Mouse (Mus musculus) thymus, postnatal 14 days (tissue): ENCODE measurements around the gene Tmem204.
"Not testable (repeated sequence)": the region's sequence is repeated elsewhere in the genome, so short reads cannot be mapped to it uniquely, and the experiment has no call there.

Experiments used
- DNase-seq: peaks from one replicate; pipeline ENCODE4 v3.0.0; 2021

Tmem204 gene

DNA sequence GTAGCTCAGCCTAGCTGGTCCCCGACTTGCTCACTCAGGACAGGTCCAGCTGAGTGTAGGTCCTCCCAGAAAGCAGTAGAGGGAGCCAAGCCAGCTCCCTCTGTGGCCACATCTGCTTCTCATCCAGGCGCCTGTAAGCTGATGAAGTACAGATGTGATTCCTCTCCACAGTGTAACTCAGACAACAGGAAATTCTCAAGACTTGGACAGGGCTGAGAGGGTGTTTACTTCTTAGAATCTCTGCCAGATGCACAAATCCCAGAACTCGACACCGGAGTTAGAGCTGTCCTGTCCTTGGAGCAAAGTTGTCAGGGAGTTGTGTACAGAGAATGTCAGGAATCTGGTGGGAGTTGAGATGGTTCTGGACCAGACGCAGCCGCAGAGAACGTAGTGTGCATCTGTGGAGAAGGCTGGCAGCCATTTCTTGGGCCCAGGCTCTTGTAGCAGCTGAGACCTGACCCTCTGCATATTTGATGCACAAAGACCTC, at the start of gene Tmem204:
Gene Tmem204, minus strand, starts transcription at position 148 of the 488 bp plus-strand sequence.
- no peak for DNase-seq

DNA sequence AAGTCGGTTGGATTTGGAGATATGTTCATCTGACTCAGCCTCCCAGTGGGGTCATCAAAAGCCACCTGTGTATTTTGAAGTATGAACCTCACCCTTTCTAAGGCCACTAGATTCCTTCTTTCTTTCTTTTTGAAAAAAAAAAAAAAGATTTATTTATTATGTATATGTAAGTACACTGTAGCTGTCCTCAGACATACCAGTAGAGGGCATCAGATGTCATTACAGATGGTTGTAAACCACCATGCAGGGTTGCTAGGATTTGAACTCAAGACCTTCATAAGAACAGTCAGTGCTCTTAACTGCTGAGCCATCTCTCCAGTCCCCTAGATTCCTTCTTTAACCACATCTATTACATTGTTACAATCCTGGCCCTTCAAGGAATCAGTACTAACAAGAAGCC, 46.7 kb upstream of the Tmem204 start:
- DNase-seq: no peak

DNA sequence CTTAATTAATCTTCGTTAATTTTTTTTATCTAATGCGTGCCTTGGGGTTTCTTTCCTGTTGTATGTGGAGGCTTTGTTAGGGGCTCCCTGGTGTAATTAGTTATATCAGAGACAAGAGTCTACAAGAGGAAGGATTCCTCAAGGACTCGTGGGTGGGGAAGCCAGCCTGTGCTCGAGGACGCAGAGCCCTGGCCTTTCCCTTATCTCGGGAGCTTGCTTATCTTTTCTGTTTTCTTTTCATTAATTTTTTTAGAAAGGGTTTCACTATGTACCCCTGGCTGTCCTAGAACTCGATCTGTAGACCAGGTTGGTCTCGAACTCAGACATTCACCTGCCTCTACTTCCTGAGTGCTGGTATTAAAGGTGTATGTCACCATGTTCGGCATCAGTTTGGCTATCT, 44.3 kb upstream of the Tmem204 start:
- DNase-seq: no peak

DNA sequence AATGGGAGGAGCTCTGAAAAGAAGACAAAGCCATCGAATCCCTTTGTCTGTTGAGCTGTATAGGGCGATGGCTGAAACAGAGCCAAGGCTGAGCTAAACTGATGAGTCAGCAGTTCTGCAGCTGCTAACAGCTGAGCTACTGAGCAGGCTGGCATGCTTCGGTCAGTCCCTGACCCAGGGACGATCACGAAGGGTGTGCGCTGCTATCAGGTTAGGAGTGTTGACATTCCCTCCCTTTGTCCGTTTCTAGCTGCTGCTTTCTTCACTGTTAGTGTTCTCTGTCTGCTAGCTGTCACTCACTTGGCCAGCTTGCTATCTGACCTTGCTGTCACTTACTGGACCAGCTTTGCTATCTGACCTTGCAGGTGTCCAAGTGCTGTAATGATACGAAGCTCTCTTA, 43.7 kb upstream of the Tmem204 start:
- DNase-seq: no peak

DNA sequence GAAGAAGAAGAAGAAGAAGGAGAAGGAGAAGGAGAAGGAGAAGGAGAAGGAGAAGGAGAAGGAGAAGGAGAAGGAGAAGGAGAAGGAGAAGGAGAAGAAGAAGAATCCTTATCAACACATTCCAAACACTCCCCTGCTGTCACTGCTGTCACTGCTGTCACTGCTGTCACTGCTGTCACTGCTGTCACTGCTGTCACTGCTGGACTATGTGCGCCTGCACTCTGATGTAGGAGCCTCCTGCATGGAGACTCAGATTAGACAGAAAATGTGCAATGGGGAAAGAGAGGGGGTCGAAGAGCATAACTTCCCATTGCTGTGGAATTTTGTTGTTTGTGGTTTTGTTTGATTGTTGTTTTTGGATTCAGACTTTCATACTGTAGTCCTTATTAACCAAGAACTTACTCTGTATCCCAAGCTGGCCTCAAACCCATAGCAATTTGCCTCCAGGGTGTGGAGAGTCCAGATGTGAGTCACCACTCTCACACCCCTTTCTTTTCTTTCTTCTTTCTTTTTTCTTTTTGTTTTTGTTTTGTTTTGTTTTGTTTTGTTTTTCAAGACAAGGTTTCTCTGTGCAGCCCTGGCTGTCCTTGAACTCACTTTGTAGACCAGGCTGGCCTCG, 42.2 kb upstream of the Tmem204 start:
- DNase-seq: not testable (repeated sequence)

DNA sequence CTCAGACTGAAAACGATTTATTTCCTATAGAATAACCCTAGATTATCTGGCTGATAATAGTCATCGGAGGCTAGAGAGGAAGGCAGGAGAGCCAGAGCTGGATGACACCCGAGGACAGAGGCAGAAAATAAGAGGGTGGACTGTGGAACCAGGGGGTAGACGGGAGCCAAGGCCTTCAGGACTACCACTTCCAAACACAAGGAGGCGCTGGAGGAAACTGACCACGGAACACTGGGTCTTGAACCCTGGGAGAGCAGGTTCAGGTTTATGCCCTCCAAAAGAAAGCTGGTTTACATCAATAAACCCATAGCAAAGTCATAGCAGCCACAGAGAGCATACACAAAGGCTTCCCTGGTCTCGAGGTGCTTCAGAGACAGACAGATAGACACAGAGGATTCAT, 40.6 kb upstream of the Tmem204 start:
- peak; percentile 53 for DNase-seq

DNA sequence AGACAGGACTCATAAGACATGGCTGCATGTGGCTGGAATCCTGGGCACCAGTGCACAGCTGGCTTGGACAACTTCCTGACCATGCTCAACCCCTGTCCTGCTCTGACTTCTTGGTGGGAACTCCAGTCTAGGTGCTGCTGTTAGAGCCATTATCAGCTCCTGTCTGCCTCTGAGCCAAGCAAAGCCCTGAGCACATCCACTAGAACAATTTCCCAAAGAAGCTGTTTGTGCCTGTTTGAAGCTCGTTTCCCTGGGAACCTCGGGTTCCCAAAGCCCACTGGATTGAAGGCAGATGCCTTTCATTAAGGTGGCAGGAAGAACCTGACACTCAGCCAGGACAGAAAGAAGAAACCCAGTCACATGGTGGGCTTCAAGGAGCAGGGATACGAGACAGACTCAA, 37.0 kb upstream of the Tmem204 start, which contains the start of gene Ptx4:
Gene Ptx4, plus strand, starts transcription at position 355 of the 400 bp plus-strand sequence.
- no peak for DNase-seq

DNA sequence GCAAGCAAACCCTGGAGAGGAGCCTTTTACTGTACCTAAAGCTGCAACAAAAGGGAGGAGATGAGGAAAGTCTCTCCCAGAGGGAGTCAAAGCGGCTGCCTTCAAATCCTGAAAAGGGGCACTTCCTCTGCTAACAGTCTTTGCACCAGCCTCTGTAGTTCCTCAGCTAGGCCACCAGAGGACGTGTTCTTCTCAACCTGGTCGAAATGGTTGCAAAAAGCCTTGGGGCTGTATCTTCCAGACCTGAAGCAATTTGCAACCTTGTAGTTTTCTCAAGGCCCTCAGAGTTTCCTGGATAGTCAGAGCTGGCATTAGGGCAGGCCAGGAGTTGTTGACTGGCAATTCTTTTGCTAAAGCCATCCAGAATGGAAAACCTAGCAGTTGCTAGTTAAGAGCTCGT, 33.9 kb upstream of the Tmem204 start:
- DNase-seq: peak; percentile 36

DNA sequence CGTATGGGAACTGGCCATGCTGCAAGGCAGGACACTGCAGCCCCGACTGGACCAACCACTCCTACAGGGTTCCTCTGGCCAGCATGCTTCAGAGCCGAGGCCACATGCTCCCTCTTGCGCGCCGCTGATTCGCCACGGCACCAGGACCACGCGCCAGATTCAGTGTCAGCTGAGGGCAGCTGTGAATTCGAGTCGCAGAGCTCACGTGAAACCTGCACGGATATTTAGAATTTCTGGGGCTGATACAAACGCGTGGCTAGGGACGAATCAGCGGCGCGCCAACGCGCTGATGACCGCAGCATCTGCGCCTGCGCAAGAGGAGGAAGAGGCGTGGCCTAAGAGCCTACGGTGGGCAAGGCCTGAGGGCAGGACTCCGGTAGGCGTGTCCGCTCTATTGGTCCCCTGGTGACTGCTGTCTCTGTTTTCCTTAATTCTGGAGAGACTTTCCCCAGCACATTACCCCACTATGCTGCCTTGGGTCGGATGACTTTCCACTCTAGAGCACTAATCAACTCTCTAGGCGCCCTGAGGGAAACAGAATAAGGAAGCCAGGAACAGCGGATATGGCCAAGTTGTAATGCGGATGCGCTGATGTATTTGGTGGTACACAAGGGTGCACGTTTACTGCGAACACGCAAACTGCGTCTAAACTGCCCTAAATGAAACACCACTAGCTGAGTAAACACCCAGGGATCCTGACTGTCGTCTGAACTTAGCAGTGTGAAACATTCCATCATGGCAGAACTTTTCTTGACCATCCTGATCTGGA, 32.5 kb upstream of the Tmem204 start, which contains the start of gene Telo2:
Gene Telo2, minus strand, starts transcription at position 304 of the 769 bp plus-strand sequence.
- DNase-seq: peak; percentile 94

DNA sequence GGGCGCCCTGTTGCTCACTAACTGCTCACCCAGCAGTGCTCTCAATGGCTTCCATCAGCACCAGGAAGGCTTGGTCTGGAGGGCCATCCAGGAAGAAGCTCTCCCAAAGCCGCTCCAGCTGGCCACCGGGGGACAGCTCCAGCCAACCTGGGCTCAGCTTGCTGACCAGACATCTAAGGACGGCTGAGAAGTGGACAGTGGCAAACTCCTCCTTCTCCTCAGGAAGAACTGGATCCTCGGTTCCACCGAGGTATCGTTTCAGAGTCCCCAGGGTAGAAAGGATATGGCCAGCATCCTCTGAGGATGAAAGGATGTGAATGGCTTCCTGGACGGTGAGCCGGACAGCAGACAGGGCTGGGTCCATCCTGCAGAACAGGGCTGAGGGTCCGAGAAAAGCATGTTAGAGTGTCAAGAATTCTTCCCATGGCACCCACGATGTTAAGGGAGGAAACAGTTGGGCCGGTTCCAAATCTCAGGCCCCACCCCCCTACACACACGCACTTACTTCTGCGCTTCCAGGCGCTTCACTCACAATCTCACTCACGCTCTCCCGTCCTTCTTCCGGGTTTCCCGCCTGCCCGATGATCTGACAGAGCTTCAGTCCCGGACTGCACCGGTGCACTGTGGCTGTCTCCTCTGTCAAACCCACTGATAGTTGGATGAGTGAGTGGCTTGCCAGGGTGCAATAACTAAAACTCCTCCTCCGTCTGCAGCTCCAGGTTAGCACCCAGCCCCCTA, 31.7 kb upstream of the Tmem204 start:
- no peak for DNase-seq

DNA sequence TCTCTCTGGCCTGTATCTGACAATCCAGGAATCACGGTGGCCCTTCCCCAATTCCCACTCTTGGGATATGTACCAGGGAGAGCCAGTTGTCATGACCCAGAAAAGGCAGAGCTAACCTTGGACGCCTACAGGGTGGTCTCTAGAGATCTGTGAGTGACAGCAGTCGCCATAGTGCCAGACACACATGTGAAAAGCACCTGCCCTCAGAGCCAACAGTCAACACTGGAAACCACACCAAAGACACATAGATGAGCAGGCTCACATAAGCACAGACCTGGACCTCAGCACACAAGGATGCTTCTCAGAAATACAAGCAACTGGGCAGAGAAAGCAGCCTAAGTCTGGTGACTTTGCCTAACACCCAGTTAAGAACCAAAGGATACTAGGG, 29.0 kb upstream of the Tmem204 start:
- no peak for DNase-seq

DNA sequence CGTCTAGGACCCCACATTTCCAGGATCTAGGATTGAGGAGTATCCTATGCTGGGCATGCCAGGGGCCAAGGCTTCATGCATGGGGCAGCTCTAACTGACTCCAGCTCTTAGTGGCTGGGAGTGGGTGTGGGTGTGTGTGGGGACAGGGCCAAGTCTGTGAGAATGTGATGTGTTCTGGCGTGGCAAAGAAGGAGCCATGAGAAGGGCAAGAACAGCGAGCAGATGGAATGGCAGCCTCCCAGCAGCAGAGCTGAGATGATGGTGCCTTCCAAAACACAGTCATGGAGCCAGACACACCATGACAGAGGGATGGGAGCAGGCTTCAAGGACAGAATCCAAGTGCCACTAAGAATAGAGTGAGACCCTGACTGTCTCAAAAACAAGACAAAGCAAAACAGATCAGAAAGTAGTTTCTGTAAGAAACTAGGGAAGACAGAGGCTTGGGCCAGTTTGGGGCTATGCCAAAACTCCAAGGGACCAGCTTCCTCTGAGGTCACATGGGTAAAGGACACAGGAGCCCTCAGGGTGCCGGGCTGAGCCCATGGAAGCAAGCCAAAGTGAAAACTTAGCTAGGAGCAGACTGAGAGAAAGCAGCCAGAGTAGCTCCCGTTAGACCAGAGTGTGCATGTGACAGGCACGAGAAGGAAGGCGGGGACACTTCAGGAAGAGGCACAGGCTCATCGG, 28.5 kb upstream of the Tmem204 start:
- no peak for DNase-seq

DNA sequence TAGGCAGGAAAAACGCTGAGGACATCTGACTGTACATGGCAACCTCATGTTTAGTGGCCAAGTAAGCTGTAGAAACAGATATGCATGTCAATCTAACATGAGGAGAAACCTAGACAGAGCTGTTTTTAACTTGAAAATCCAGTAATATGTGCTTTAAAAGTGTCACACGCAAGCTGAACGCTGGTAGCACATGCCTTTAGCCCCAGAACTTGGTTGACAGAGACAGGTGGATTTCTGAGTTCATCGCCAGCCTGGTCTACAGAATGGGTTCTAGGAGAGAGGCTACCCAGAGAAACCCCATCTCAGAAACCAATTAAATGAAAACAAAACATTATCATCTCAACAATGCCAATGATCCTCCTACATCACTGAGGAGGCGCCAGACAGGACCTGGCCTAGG, 27.8 kb upstream of the Tmem204 start:
- no peak for DNase-seq

DNA sequence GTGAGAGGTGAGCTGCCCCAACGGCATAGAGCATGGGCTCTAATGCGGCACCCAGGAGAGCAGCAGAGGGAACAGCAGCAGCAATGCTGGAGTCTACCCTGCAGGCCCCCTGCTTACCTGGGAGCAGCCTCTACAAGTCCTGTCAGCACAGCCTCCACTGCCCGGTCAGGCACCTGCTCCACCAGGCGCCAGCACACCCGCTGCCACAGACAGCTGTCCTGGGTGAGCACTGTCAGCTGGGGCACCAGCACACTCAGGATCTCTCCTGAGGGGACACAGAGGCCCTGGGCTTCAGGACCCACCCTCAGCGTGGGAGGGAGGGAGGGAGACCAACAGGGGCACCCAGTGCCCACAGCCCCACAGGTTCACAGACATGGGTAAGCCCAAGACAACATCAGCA, 27.2 kb upstream of the Tmem204 start:
- DNase-seq: no peak

DNA sequence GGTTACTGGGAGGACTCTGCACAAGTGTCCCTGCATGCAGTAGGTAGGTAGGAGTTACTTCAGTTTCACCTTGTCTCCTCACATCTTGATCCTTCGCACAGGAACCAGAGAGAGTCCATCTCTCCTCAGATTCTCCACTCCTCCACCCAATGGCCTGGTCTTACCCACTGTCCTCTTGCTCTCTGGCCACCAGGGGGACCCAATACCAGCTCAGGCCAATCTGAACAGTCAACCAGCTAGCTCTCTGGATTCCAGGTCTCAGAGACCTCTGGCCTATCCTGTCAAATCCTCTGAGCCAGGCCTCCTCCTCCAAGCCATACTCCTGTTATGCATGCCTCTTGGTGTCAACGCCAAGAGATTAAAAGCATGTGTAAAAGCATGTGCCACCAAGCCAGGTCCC, 26.2 kb upstream of the Tmem204 start:
- peak; percentile 9 for DNase-seq

DNA sequence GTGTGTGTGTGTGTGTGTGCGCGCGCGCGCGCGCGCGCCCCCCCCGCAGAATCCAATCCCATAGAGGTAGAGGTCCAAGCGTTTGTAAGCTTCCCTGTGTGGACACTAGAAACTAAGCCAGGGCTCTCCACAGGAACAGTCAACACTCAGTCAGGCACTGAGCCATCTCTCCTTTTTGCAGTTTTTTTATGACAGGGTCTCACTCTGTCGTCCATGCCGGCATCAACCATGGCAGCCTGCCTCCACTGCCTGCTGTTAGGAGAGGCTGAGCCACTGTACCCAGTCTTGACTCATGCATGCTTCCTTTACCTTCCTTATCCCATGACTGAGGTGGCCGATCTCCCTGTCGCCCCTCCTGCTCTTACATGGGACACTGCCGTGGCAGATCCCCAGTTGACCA, 24.4 kb upstream of the Tmem204 start:
- no peak for DNase-seq

DNA sequence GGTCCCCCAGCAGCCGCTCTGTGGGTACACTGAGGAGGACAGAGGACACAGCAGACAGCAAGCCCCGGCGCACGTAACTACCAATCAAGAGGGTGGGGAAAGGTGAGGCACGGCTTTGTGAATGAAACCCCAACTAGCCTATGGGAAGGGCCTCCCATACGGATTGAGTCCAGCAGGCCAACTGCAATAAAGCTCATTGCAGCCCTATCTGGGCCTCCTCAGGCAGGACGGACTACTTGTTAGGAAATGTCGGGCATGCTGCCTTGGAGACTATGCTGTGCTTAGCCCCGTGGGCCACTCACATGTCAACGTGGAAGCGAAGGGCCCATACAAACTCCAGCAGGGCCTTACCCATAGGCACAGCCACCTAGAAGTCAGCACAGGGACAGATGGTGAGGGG, 17.9 kb upstream of the Tmem204 start:
- no peak for DNase-seq

DNA sequence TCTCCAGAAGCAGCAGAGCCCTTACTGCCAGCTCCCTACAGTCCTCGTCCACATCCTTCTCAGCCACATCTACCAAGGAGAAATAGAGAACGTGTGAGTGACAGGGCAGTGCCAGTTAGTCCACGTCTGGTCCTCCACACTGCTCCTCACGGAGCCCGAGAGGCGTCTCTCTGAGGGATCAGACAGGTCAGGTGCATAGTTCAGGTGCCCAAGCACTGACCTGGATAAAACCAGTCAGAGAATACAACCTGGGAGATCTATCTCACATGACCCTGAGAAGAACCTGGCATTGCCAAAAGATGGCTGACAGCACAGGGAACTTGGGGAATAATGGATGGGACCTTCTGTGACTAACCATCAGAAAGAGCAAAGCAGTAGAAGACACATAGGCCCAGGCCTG, 16.7 kb upstream of the Tmem204 start:
- DNase-seq: no peak

DNA sequence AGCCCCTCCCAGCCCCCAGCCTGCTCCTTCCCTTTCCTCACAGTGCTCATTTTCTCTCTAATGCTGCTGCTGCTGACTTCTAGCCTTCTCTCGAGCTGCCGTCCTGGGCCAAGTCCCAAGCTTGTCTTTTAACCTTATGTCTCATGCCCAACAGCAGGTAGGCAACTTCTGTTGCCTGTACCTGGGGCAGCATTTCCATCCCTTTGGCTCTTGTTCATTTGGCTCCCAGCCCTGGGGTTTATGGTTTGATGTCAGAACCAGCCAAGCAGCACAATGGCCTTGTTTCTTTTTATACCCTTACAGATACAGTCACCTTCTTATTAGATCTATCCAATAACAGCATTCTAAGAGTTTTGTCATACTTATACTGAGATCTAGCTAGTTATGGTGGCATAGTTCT, 12.8 kb upstream of the Tmem204 start:
- no peak for DNase-seq

DNA sequence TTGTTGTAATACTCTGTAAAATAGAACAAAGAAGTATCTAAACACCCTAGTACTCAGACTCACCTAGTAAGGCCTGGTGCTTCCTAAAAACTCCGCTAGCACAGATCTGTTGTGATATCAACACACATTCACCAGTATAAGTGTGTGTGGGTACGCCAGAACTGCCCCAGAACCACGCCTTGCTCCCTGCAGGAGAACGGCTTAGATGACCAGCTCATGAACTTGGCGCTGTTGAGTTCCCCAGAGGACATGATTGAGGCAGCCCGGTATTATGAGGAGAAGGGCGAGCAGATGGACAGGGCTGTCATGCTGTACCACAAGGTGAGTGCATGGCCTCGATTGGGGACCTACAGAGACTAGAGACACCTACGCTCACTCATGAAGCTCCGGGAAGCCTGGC, 7.1 kb upstream of the Tmem204 start:
- no peak for DNase-seq

DNA sequence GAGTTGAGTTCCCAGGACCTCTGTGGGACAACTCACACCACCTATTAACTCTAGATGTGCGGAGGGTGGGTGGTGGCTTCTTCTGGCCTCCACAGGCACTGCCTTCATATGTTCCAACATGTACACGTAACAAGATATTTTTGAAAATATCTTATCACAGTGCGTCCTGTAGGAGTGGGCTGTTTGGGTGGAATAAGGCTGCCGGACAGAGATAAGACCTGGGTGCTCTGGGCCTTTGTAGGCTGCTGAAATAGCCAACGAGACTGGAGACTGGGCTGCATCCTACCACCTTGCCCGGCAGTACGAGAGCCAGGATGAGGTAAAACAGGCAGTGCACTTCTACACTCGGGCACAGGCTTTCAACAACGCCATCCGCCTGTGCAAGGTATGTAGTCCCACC, 5.8 kb upstream of the Tmem204 start:
- DNase-seq: no peak

DNA sequence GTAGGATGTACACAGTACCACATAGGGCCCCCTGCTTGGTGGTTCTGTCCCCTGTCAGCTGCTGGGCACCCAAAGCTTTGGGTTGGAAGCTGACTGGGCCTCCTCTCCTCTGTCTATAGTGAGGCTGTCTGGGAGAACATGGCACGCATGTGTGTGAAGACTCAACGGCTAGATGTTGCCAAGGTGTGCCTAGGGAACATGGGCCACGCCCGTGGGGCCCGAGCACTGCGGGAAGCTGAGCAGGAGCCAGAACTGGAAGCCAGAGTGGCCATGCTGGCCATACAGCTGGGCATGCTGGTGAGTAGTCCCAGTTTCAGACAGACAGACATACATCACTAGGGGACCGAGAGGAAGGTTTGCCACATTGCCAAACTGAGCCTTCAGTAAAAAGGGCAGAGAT, 3.3 kb upstream of the Tmem204 start:
- DNase-seq: no peak

DNA sequence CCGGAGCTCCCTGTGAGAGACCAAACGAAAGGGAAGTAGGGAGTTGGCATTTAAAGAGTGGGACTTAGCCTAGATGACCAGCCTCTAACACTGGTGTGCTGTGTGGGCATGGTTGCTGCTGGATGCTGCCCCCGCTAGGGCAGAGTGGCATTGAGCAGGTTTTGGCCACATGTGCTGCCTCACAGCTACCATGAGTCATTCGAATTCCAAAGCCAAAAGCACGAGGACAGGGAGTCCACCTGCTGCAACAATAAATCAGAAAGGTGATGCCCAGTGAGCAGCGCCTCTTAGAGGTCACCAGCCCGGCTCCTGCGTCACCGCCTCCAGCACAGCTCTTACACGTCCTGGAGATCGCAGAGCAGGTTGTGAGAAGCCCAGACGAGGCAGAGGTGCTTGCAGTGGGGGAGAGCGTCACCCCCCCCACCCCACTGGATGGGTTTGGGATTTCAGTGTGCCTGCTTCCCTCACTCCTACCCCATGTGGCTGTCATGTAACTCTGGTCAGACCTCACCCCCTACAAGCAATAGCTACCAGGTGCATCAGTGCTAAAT, 1.5 kb upstream of the Tmem204 start:
- no peak for DNase-seq
